Mouse (Mus musculus) kidney, embryonic 14.5 days (tissue): ENCODE results near the gene Igsf23. TPM values are rescaled to one million over a fixed set of nuclear protein-coding genes. Genes with fewer than 3 reads are reported as not detected.

ENCODE experiments used
- ATAC-seq: fragments of 200-750 bp; cut with Nextera tagmentation; 2 replicates; pipeline ENCODE4 v1.8.0; 2017; ENCODE audit warnings: moderate number of reproducible peaks, mild to moderate bottlenecking, moderate TSS enrichment, moderate library complexity; ENCODE audit not compliant: low FRiP score, low TSS enrichment
- H3K27ac ChIP-seq: fragments of 300-500 bp; sonication (generic); 2 replicates; pipeline ENCODE4 v1.5.1; 2014; ENCODE audit warnings: low read depth, mild to moderate bottlenecking, low read length, moderate library complexity, mixed read lengths
- H3K27me3 ChIP-seq: fragments of 300-500 bp; sonication (generic); 2 replicates; pipeline ENCODE4 v1.6.1; 2014; ENCODE audit warnings: mild to moderate bottlenecking, low read length; ENCODE audit not compliant: control insufficient read depth, insufficient read depth
- H3K36me3 ChIP-seq: fragments of 300-500 bp; sonication (generic); 2 replicates; pipeline ENCODE4 v1.6.1; 2014; ENCODE audit warnings: low read length, mixed read lengths; ENCODE audit not compliant: control insufficient read depth, insufficient read depth
- H3K4me1 ChIP-seq: fragments of 300-500 bp; sonication (generic); 2 replicates; pipeline ENCODE4 v1.6.1; 2014; ENCODE audit warnings: low read length, mixed read lengths; ENCODE audit not compliant: control insufficient read depth, insufficient read depth
- H3K4me2 ChIP-seq: fragments of 300-500 bp; sonication (generic); replicated peaks from 2 replicates; pipeline ENCODE4 v1.6.1; 2014; ENCODE audit warnings: low read depth, mild to moderate bottlenecking, low read length
- H3K4me3 ChIP-seq: fragments of 300-500 bp; sonication (generic); 2 replicates; pipeline ENCODE4 v1.5.1; 2014; ENCODE audit warnings: mild to moderate bottlenecking, low read length
- H3K9ac ChIP-seq: fragments of 300-500 bp; sonication (generic); 2 replicates; pipeline ENCODE4 v1.6.1; 2014; ENCODE audit warnings: low read depth, mild to moderate bottlenecking, low read length, moderate library complexity
- H3K9me3 ChIP-seq: fragments of 300-500 bp; sonication (generic); 2 replicates; pipeline ENCODE4 v1.6.1; 2016; ENCODE audit warnings: low read length; ENCODE audit not compliant: control insufficient read depth
- WGBS: fragments of 180-500 bp; shearing (Covaris S2); extraction: QIAGEN DNeasy Blood & Tissue Kit; methylation state at CpG from one replicate; pipeline ENCODE4 v1.1.7; 2014; 5-methylcytosine and 5-hydroxymethylcytosine counted together
- polyA plus RNA-seq: library from polyadenylated mRNA; unstranded; fragments of >200 nt; fragmentation: Nextera tagmentation; extraction: Ambion mirVana; gene quantifications from 2 replicates; pipeline ENCODE4 v1.2.1, GENCODE M21; 2014

Igsf23 gene
- polyA plus RNA-seq, 1 experiment from 2014 or later, result not detected

DNA sequence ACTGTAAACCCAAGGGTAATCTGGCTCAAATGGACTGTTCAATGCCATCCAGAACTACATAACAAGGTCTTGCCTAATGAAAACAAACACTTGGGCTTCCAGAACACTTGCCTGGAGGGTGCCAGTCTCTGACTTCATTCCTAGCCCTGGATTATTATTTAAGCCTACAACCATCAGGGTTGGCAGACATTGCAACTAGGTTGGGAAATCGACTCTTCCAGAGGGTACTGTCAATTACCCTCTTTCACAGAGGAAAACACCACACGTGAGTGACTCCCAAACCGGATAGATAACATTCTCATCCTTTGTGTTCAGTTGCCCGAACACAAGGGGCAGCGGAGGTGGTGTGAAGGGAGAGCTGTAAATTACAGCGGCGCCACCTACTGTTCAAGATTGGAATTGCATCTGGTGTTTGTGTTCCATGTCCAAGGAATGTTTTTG lies 5.8 kb upstream of the Igsf23 start:
- ATAC-seq, result peak; percentile 71
- Histone ChIP-seq H3K4me1 (0 out of 2 replicates have a peak, but pooled peaks cover 5% of the 10 kb centered on the region), H3K4me2 (no peak overlapping the region), H3K27me3 (no peaks in the 10 kb centered on the region), H3K9ac (no peak overlapping the region), H3K9me3 (no peaks in the 10 kb centered on the region), H3K27ac (no peak overlapping the region), H3K4me3 (no peak overlapping the region), H3K36me3 (no peaks in the 10 kb centered on the region)
- WGBS, result under 1% methylated on average over 7 of the region's 7 CpGs

GRCm38 (mm10) chr7:19955861-19956260 lies 5.3 kb upstream of the Igsf23 start:
- ATAC-seq, result no peak
- WGBS, result 52% methylated on average over 4 of the region's 4 CpGs

GRCm38 (mm10) chr7:19953054-19953453 lies 2.5 kb upstream of the Igsf23 start:
- Histone ChIP-seq H3K36me3 (no peaks in the 10 kb centered on the region), H3K4me1 (0 out of 2 replicates have a peak, but pooled peaks cover 5% of the 10 kb centered on the region), H3K4me3 (no peak overlapping the region), H3K27me3 (no peaks in the 10 kb centered on the region), H3K9me3 (no peaks in the 10 kb centered on the region), H3K4me2 (no peak overlapping the region), H3K9ac (no peak overlapping the region), H3K27ac (no peak overlapping the region)
- 40% methylated on average over 9 of the region's 9 CpGs for WGBS
- no peak for ATAC-seq

More at GRCm38 (mm10) chr7:19955861-19956260, 5.3 kb upstream of the Igsf23 start:
- Histone ChIP-seq H3K36me3 (no peaks in the 10 kb centered on the region), H3K4me1 (0 out of 2 replicates have a peak, but pooled peaks cover 5% of the 10 kb centered on the region), H3K4me2 (no peak overlapping the region), H3K27ac (no peak overlapping the region), H3K9me3 (no peaks in the 10 kb centered on the region), H3K27me3 (no peaks in the 10 kb centered on the region), H3K4me3 (no peak overlapping the region), H3K9ac (no peak overlapping the region)

- Histone ChIP-seq H3K27ac (no peak overlapping the region), H3K4me1 (0 out of 2 replicates have a peak, but pooled peaks cover 5% of the 10 kb centered on the region), H3K27me3 (no peaks in the 10 kb centered on the region), H3K9ac (no peak overlapping the region), H3K9me3 (no peaks in the 10 kb centered on the region), H3K36me3 (no peaks in the 10 kb centered on the region), H3K4me2 (no peak overlapping the region), H3K4me3 (no peak overlapping the region)
- ATAC-seq, result no peak
- 73% methylated on average over 10 of the region's 10 CpGs for WGBS
Measured at GRCm38 (mm10) chr7:19952320-19952986, 1.9 kb upstream of the Igsf23 start.

GRCm38 (mm10) chr7:19949996-19950395 lies 560 bp downstream of the Igsf23 start:
- H3K9me3 ChIP-seq, result no peaks in the 10 kb centered on the region
- no peak overlapping the region for H3K4me2 ChIP-seq
- 0 out of 2 replicates have a peak, but pooled peaks cover 5% of the 10 kb centered on the region for H3K4me1 ChIP-seq
- ATAC-seq, result no peak
- H3K27me3 ChIP-seq, result no peaks in the 10 kb centered on the region
- no peak overlapping the region for H3K4me3 ChIP-seq
- 47% methylated on average over 10 of the region's 10 CpGs for WGBS
- no peaks in the 10 kb centered on the region for H3K36me3 ChIP-seq
- no peak overlapping the region for H3K27ac ChIP-seq
- no peak overlapping the region for H3K9ac ChIP-seq

GRCm38 (mm10) chr7:19948956-19949355 lies 1.6 kb downstream of the Igsf23 start:
- H3K9me3 ChIP-seq, result no peaks in the 10 kb centered on the region
- WGBS, result 79% methylated on average over 12 of the region's 12 CpGs
- no peaks in the 10 kb centered on the region for H3K27me3 ChIP-seq
- H3K9ac ChIP-seq, result no peak overlapping the region
- H3K36me3 ChIP-seq, result no peaks in the 10 kb centered on the region
- H3K4me2 ChIP-seq, result no peak overlapping the region
- 0 out of 2 replicates have a peak, but pooled peaks cover 5% of the 10 kb centered on the region for H3K4me1 ChIP-seq
- H3K27ac ChIP-seq, result no peak overlapping the region
- no peak overlapping the region for H3K4me3 ChIP-seq
- no peak for ATAC-seq

GRCm38 (mm10) chr7:19945821-19946515 lies 4.6 kb downstream of the Igsf23 start:
- Histone ChIP-seq H3K9me3 (no peaks in the 10 kb centered on the region), H3K27ac (no peak overlapping the region), H3K36me3 (no peaks in the 10 kb centered on the region), H3K4me2 (no peak overlapping the region), H3K27me3 (no peaks in the 10 kb centered on the region), H3K9ac (no peak overlapping the region), H3K4me1 (no peaks in the 10 kb centered on the region), H3K4me3 (no peak overlapping the region)
- ATAC-seq, result no peak
- WGBS, result 80% methylated on average over 13 of the region's 13 CpGs

- Histone ChIP-seq H3K9ac (no peak overlapping the region), H3K4me1 (no peaks in the 10 kb centered on the region), H3K9me3 (no peaks in the 10 kb centered on the region), H3K4me2 (no peak overlapping the region), H3K27me3 (no peaks in the 10 kb centered on the region), H3K36me3 (no peaks in the 10 kb centered on the region), H3K27ac (no peak overlapping the region), H3K4me3 (no peak overlapping the region)
- 87% methylated on average over 5 of the region's 5 CpGs for WGBS
- ATAC-seq, result no peak
Measured at GRCm38 (mm10) chr7:19945201-19945600, 5.4 kb downstream of the Igsf23 start.

- Histone ChIP-seq H3K27ac (no peak overlapping the region), H3K9me3 (no peaks in the 10 kb centered on the region), H3K4me3 (no peak overlapping the region), H3K4me2 (no peak overlapping the region), H3K36me3 (no peaks in the 10 kb centered on the region), H3K9ac (no peak overlapping the region), H3K27me3 (no peaks in the 10 kb centered on the region), H3K4me1 (no peaks in the 10 kb centered on the region)
- WGBS, result 91% methylated on average over 8 of the region's 8 CpGs
- ATAC-seq, result no peak
Measured at GRCm38 (mm10) chr7:19944709-19945108, 5.8 kb downstream of the Igsf23 start.
